Mouse (Mus musculus): Measurements from ENCODE around the gene Ppt2. TPM values are rescaled to one million over a fixed set of nuclear protein-coding genes. Genes with fewer than 3 reads are reported as not detected.

Ppt2 gene
- polyA plus RNA-seq, 1 experiment from 2014 or later, result 26.4 TPM

- Histone ChIP-seq H3K4me1 (ENCODE audit: control insufficient read depth, insufficient read depth, low read length) (peaks cover 30% of the 10 kb centered on the region), H3K4me2 (no peak overlapping the region), H3K27ac (ENCODE audit: low read depth, low read length) (no peak overlapping the region), H3K9ac (ENCODE audit: low read length) (no peak overlapping the region), H3K36me3 (ENCODE audit: control insufficient read depth, insufficient read depth, low read length) (no peaks in the 10 kb centered on the region; the same call in 1 of the 2 replicates), H3K27me3 (ENCODE audit: control insufficient read depth, insufficient read depth, low read length) (no peaks in the 10 kb centered on the region), H3K4me3 (ENCODE audit: low read depth, low read length) (no peak overlapping the region), H3K9me3 (ENCODE audit: control insufficient read depth, low read length) (no peaks in the 10 kb centered on the region)
- 89% methylated on average over 8 of the region's 8 CpGs for WGBS
- DNase-seq (ENCODE audit: low spot score, missing footprints) (no peak), ATAC-seq (ENCODE audit: low FRiP score) (no peak)
Observed at GRCm38 (mm10) chr17:34585121-34585520, 43.2 kb downstream of the Ppt2 start.

GRCm38 (mm10) chr17:34583819-34584218 is 44.5 kb downstream of the Ppt2 start:
- H3K4me1 ChIP-seq (ENCODE audit: control insufficient read depth, insufficient read depth, low read length), result peaks cover 17% of the 10 kb centered on the region
- H3K9me3 ChIP-seq (ENCODE audit: control insufficient read depth, low read length), result no peaks in the 10 kb centered on the region
- H3K36me3 ChIP-seq (ENCODE audit: control insufficient read depth, insufficient read depth, low read length), result no peaks in the 10 kb centered on the region; the same call in 1 of the 2 replicates
- ATAC-seq (ENCODE audit: low FRiP score), result no peak
- no peak overlapping the region for H3K9ac ChIP-seq (ENCODE audit: low read length)
- no peak for DNase-seq (ENCODE audit: low spot score, missing footprints)
- H3K4me3 ChIP-seq (ENCODE audit: low read depth, low read length), result no peak overlapping the region
- no peak overlapping the region for H3K4me2 ChIP-seq
- 78% methylated on average over 8 of the region's 8 CpGs for WGBS
- H3K27me3 ChIP-seq (ENCODE audit: control insufficient read depth, insufficient read depth, low read length), result no peaks in the 10 kb centered on the region
- no peak overlapping the region for H3K27ac ChIP-seq (ENCODE audit: low read depth, low read length)

DNA sequence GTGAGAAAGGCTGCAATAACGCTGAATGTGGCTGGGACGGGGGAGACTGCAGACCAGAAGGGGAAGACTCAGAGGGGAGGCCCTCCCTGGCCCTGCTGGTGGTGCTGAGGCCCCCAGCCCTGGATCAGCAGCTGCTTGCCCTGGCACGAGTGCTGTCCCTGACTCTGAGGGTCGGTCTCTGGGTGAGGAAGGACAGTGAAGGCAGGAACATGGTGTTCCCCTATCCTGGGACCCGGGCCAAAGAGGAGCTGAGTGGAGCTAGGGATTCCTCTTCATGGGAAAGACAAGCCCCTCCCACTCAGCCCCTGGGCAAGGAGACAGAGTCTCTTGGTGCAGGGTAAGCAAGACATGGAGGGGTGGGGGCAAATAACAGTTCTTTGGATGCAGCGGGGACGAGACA is 44.9 kb downstream of the Ppt2 start:
- Histone ChIP-seq H3K4me3 (ENCODE audit: low read depth, low read length) (no peak overlapping the region), H3K27ac (ENCODE audit: low read depth, low read length) (no peak overlapping the region), H3K9me3 (ENCODE audit: control insufficient read depth, low read length) (no peaks in the 10 kb centered on the region), H3K4me2 (no peak overlapping the region), H3K27me3 (ENCODE audit: control insufficient read depth, insufficient read depth, low read length) (no peaks in the 10 kb centered on the region), H3K4me1 (ENCODE audit: control insufficient read depth, insufficient read depth, low read length) (peaks cover 13% of the 10 kb centered on the region), H3K36me3 (ENCODE audit: control insufficient read depth, insufficient read depth, low read length) (no peaks in the 10 kb centered on the region; the same call in 1 of the 2 replicates), H3K9ac (ENCODE audit: low read length) (no peak overlapping the region)
- no peak for DNase-seq (ENCODE audit: low spot score, missing footprints)
- WGBS, result 56% methylated on average over 7 of the region's 7 CpGs
- no peak for ATAC-seq (ENCODE audit: low FRiP score)

DNA sequence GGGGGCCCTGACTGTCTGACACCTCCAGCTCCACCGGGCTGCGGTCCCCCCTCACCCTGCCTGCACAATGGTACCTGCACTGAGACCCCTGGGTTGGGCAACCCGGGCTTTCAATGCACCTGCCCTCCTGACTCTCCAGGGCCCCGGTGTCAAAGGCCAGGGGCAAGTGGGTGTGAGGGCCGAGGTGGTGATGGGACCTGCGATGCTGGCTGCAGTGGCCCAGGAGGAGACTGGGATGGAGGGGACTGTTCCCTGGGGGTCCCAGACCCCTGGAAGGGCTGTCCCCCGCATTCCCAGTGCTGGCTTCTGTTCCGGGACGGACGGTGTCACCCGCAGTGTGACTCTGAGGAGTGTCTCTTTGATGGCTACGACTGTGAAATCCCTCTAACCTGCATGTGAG is 45.8 kb downstream of the Ppt2 start:
- H3K4me1 ChIP-seq (ENCODE audit: control insufficient read depth, insufficient read depth, low read length), result peaks cover 10% of the 10 kb centered on the region
- H3K4me3 ChIP-seq (ENCODE audit: low read depth, low read length), result no peak overlapping the region
- no peak overlapping the region for H3K27ac ChIP-seq (ENCODE audit: low read depth, low read length)
- DNase-seq (ENCODE audit: low spot score, missing footprints), result no peak
- H3K36me3 ChIP-seq (ENCODE audit: control insufficient read depth, insufficient read depth, low read length), result no peaks in the 10 kb centered on the region; the same call in 1 of the 2 replicates
- no peak overlapping the region for H3K4me2 ChIP-seq
- H3K27me3 ChIP-seq (ENCODE audit: control insufficient read depth, insufficient read depth, low read length), result no peaks in the 10 kb centered on the region
- WGBS, result 85% methylated on average over 12 of the region's 12 CpGs
- H3K9me3 ChIP-seq (ENCODE audit: control insufficient read depth, low read length), result no peaks in the 10 kb centered on the region
- no peak for ATAC-seq (ENCODE audit: low FRiP score)
- H3K9ac ChIP-seq (ENCODE audit: low read length), result 0 out of 2 replicates have a peak overlapping the region, but pooled peaks have one; percentile 33

- WGBS, result 86% methylated on average over 3 of the region's 3 CpGs
Observed at GRCm38 (mm10) chr17:34578070-34578469, 50.2 kb downstream of the Ppt2 start.

GRCm38 (mm10) chr17:34576577-34576976 is 51.7 kb downstream of the Ppt2 start:
- Histone ChIP-seq H3K4me3 (ENCODE audit: low read depth, low read length) (no peak overlapping the region), H3K36me3 (ENCODE audit: control insufficient read depth, insufficient read depth, low read length) (no peaks in the 10 kb centered on the region), H3K4me1 (ENCODE audit: control insufficient read depth, insufficient read depth, low read length) (no peaks in the 10 kb centered on the region), H3K27me3 (ENCODE audit: control insufficient read depth, insufficient read depth, low read length) (no peaks in the 10 kb centered on the region), H3K4me2 (no peak overlapping the region), H3K9ac (ENCODE audit: low read length) (no peak overlapping the region), H3K27ac (ENCODE audit: low read depth, low read length) (no peak overlapping the region), H3K9me3 (ENCODE audit: control insufficient read depth, low read length) (no peaks in the 10 kb centered on the region)
- DNase-seq (ENCODE audit: low spot score, missing footprints) (no peak), ATAC-seq (ENCODE audit: low FRiP score) (no peak)
- WGBS, result 74% methylated on average over 5 of the region's 5 CpGs

More at GRCm38 (mm10) chr17:34578070-34578469, 50.2 kb downstream of the Ppt2 start:
- ATAC-seq (ENCODE audit: low FRiP score) (no peak), DNase-seq (ENCODE audit: low spot score, missing footprints) (no peak)
- no peaks in the 10 kb centered on the region for H3K4me1 ChIP-seq (ENCODE audit: control insufficient read depth, insufficient read depth, low read length)
- no peak overlapping the region for H3K27ac ChIP-seq (ENCODE audit: low read depth, low read length)
- H3K9me3 ChIP-seq (ENCODE audit: control insufficient read depth, low read length), result no peaks in the 10 kb centered on the region
- H3K36me3 ChIP-seq (ENCODE audit: control insufficient read depth, insufficient read depth, low read length), result no peaks in the 10 kb centered on the region
- no peaks in the 10 kb centered on the region for H3K27me3 ChIP-seq (ENCODE audit: control insufficient read depth, insufficient read depth, low read length)
- H3K4me3 ChIP-seq (ENCODE audit: low read depth, low read length), result no peak overlapping the region
- no peak overlapping the region for H3K4me2 ChIP-seq
- no peak overlapping the region for H3K9ac ChIP-seq (ENCODE audit: low read length)

DNA sequence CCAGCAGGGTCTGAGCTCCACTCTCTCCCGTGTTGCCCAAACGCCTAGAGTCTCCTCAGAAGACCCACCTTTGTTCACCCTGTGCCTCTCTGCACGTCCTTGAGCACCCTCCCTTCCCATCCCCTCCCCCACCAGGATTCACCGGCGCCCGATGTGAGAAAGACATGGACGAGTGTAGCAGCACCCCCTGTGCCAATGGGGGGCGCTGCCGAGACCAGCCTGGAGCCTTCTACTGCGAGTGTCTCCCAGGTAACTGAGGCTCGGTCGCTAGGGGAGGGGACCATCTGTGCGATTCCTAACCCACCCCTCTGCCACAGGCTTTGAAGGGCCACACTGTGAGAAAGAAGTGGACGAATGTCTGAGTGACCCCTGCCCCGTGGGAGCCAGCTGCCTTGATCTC is 55.9 kb downstream of the Ppt2 start:
- ATAC-seq (ENCODE audit: low FRiP score) (0 out of 2 replicates have a peak, but pooled peaks have one; percentile 35), DNase-seq (ENCODE audit: low spot score, missing footprints) (no peak)
- H3K27ac ChIP-seq (ENCODE audit: low read depth, low read length), result no peak overlapping the region
- H3K9ac ChIP-seq (ENCODE audit: low read length), result no peak overlapping the region
- no peak overlapping the region for H3K4me3 ChIP-seq (ENCODE audit: low read depth, low read length)
- 8% methylated on average over 15 of the region's 15 CpGs for WGBS
- H3K36me3 ChIP-seq (ENCODE audit: control insufficient read depth, insufficient read depth, low read length), result no peaks in the 10 kb centered on the region
- H3K4me1 ChIP-seq (ENCODE audit: control insufficient read depth, insufficient read depth, low read length), result no peaks in the 10 kb centered on the region
- no peaks in the 10 kb centered on the region for H3K27me3 ChIP-seq (ENCODE audit: control insufficient read depth, insufficient read depth, low read length)
- no peaks in the 10 kb centered on the region for H3K9me3 ChIP-seq (ENCODE audit: control insufficient read depth, low read length)
- H3K4me2 ChIP-seq, result no peak overlapping the region

DNA sequence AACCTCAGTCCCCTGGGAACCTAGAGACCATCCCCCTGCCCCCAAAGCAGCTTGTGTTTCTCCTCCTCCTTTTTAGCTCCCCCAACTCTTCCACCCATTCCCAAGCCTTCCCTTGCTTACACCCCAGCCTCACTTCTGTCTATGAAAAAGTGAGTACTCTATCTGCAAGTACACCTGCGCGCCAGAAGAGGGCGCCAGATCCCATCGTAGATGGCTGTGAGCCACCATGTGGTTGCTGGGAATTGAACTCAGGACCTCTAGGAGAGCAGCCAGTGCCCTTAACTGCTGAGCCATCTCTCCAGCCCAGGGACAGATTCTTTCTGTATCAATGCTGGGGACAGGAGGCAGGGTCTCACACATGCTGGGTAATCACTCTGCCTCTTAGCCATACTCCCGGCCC is 56.4 kb downstream of the Ppt2 start:
- no peaks in the 10 kb centered on the region for H3K27me3 ChIP-seq (ENCODE audit: control insufficient read depth, insufficient read depth, low read length)
- H3K9ac ChIP-seq (ENCODE audit: low read length), result no peak overlapping the region
- no peak for DNase-seq (ENCODE audit: low spot score, missing footprints)
- no peak overlapping the region for H3K4me3 ChIP-seq (ENCODE audit: low read depth, low read length)
- no peak overlapping the region for H3K4me2 ChIP-seq
- no peaks in the 10 kb centered on the region for H3K36me3 ChIP-seq (ENCODE audit: control insufficient read depth, insufficient read depth, low read length)
- H3K9me3 ChIP-seq (ENCODE audit: control insufficient read depth, low read length), result no peaks in the 10 kb centered on the region
- H3K27ac ChIP-seq (ENCODE audit: low read depth, low read length), result no peak overlapping the region
- 13% methylated on average over 5 of the region's 5 CpGs for WGBS
- ATAC-seq (ENCODE audit: low FRiP score), result no peak
- no peaks in the 10 kb centered on the region for H3K4me1 ChIP-seq (ENCODE audit: control insufficient read depth, insufficient read depth, low read length)

GRCm38 (mm10) chr17:34569919-34570318 is 58.4 kb downstream of the Ppt2 start:
- no peaks in the 10 kb centered on the region for H3K9me3 ChIP-seq (ENCODE audit: control insufficient read depth, low read length)
- H3K36me3 ChIP-seq (ENCODE audit: control insufficient read depth, insufficient read depth, low read length), result no peaks in the 10 kb centered on the region
- H3K9ac ChIP-seq (ENCODE audit: low read length), result no peak overlapping the region
- no peak overlapping the region for H3K4me3 ChIP-seq (ENCODE audit: low read depth, low read length)
- H3K27me3 ChIP-seq (ENCODE audit: control insufficient read depth, insufficient read depth, low read length), result no peaks in the 10 kb centered on the region
- DNase-seq (ENCODE audit: low spot score, missing footprints), result no peak
- H3K27ac ChIP-seq (ENCODE audit: low read depth, low read length), result no peak overlapping the region
- WGBS, result 66% methylated on average over 4 of the region's 4 CpGs
- no peak for ATAC-seq (ENCODE audit: low FRiP score)
- no peaks in the 10 kb centered on the region for H3K4me1 ChIP-seq (ENCODE audit: control insufficient read depth, insufficient read depth, low read length)
- H3K4me2 ChIP-seq, result no peak overlapping the region

All from midbrain, embryonic 11.5 days (tissue).